Mouse (Mus musculus): ENCODE data around the gene Sema6d.

GRCm38 (mm10) chr2:124635271-124635865 is 545.6 kb downstream of the Sema6d start:
- no peak for TF ChIP-seq CTCF (IDR thresholded peaks at IDR 0.05; ENCODE audit: control insufficient read depth, insufficient read depth, low read length)
- no peak for TF ChIP-seq POLR2A (IDR thresholded peaks at IDR 0.05; ENCODE audit: borderline replicate concordance, control insufficient read depth, low read depth, low read length)
